Mouse (Mus musculus) gastrocnemius, postnatal 4 days (tissue): ENCODE measurements around the gene Toporsl. TPM values are rescaled to one million over a fixed set of nuclear protein-coding genes. Genes with fewer than 3 reads are reported as not detected.

Experiments
- DNase-seq, 2 experiments: peaks; one replicate each; pipeline ENCODE4 v3.0.0; 2021 to 2022; ENCODE audit warnings: low spot score in 2 of 2, mixed read lengths in 2 of 2
- long read RNA-seq, 2 experiments: library from polyadenylated mRNA; stranded (forward); transcript quantifications; one replicate each; pipeline ENCODE4 v2.0.0; 2021
- total RNA-seq, 2 experiments: library from RNA; stranded (reverse); gene quantifications; 2 replicates each; pipeline ENCODE4 v1.2.3; 2021

The Toporsl gene
- total RNA-seq: not detected
- long read RNA-seq, experiment 1: 0 reads
- long read RNA-seq, experiment 2: 0 reads

- DNase-seq: no peak
Observed at GRCm38 (mm10) chr4:52595927-52596326, at the start of gene Toporsl. Toporsl (plus strand) TSS chr4:52596274.

- no peak for DNase-seq
Observed at GRCm38 (mm10) chr4:52557672-52558071, 38.4 kb upstream of the Toporsl start.

- no peak for DNase-seq
Observed at GRCm38 (mm10) chr4:52558080-52558479, 38.0 kb upstream of the Toporsl start.

- no peak for DNase-seq
Observed at GRCm38 (mm10) chr4:52563859-52564258, 32.2 kb upstream of the Toporsl start.

GRCm38 (mm10) chr4:52586194-52586734 is 9.8 kb upstream of the Toporsl start:
- DNase-seq: no peak

- DNase-seq: no peak
Observed at GRCm38 (mm10) chr4:52593821-52594356, 2.2 kb upstream of the Toporsl start.

GRCm38 (mm10) chr4:52594632-52595031 is 1.4 kb upstream of the Toporsl start:
- DNase-seq: no peak

GRCm38 (mm10) chr4:52598180-52598881 is 2.3 kb downstream of the Toporsl start:
- DNase-seq: no peak

GRCm38 (mm10) chr4:52606923-52607322 is 10.8 kb downstream of the Toporsl start:
- DNase-seq: no peak

GRCm38 (mm10) chr4:52634986-52635385 is 38.9 kb downstream of the Toporsl start:
- no peak for DNase-seq

- DNase-seq: no peak
Observed at GRCm38 (mm10) chr4:52647791-52648190, 51.7 kb downstream of the Toporsl start.

GRCm38 (mm10) chr4:52659701-52660100 is 63.6 kb downstream of the Toporsl start:
- no peak for DNase-seq

GRCm38 (mm10) chr4:52660701-52661117 is 64.6 kb downstream of the Toporsl start:
- DNase-seq: no peak

- no peak for DNase-seq
Observed at GRCm38 (mm10) chr4:52661311-52661710, 65.2 kb downstream of the Toporsl start.

Other genes starting within 250 kb of the Toporsl start
- gene Smc2, start 157.0 kb upstream of the Toporsl start, total RNA-seq: 10 to 100 TPM; 22.2 to 22.5 TPM
- not detected for gene Vma21-ps, start 99.0 kb upstream of the Toporsl start, total RNA-seq
- not detected for gene Olfr275, start 218.3 kb downstream of the Toporsl start, total RNA-seq